Mouse (Mus musculus) small intestine, adult 2 months (tissue): Measurements from ENCODE around the gene Nutm1.

Source experiments
- CTCF ChIP-seq: fragments of 200-500 bp; IDR thresholded peaks from 2 replicates; pipeline ENCODE4 v1.5.1; 2012; ENCODE audit warnings: low read depth, mild to moderate bottlenecking, control low read depth, inconsistent platforms, low read length, moderate library complexity, mixed read lengths; ENCODE audit not compliant: insufficient replicate concordance, insufficient read length; ENCODE audit errors: extremely low read depth
- POLR2A ChIP-seq: fragments of 200-500 bp; IDR thresholded peaks from 2 replicates; pipeline ENCODE4 v1.6.1; 2012; ENCODE audit warnings: low read depth, mild to moderate bottlenecking, control low read depth, inconsistent platforms, low read length, moderate library complexity

- TF ChIP-seq CTCF (no peak), POLR2A (no peak)
These were observed 8.6 kb upstream of the Nutm1 start for GRCm38 (mm10) chr2:112267547-112268269.
